Mouse (Mus musculus): ENCODE measurements around the gene Bach2.

Gene Bach2

GRCm38 (mm10) chr4:32579850-32580249 is 341.2 kb downstream of the Bach2 start:
- no peak for DNase-seq

GRCm38 (mm10) chr4:32584181-32584580 is 345.6 kb downstream of the Bach2 start:
- DNase-seq, result no peak

- DNase-seq, result peak; percentile 53
Observed at GRCm38 (mm10) chr4:32586596-32586995, 348.0 kb downstream of the Bach2 start.

GRCm38 (mm10) chr4:32587543-32587942 is 348.9 kb downstream of the Bach2 start:
- DNase-seq, result no peak

GRCm38 (mm10) chr4:32588237-32588636 is 349.6 kb downstream of the Bach2 start:
- no peak for DNase-seq

- peak; percentile 24 for DNase-seq
Observed at GRCm38 (mm10) chr4:32601135-32601534, 362.5 kb downstream of the Bach2 start.

GRCm38 (mm10) chr4:32602660-32603059 is 364.1 kb downstream of the Bach2 start, which contains the start of gene Gja10:
Gene Gja10 (minus strand): TSS chr4:32602760.
- no peak for DNase-seq

GRCm38 (mm10) chr4:32615034-32615881 is 376.7 kb downstream of the Bach2 start, which contains the start of gene Casp8ap2:
Gene Casp8ap2 (plus strand): TSS chr4:32615451.
- peak; percentile 92 for DNase-seq

GRCm38 (mm10) chr4:32621637-32622036 is 383.0 kb downstream of the Bach2 start:
- DNase-seq, result no peak
